Mouse (Mus musculus) CH12.LX (cell line): ENCODE measurements around the gene Sv2b. TPM values are rescaled to one million over a fixed set of nuclear protein-coding genes. Genes with fewer than 3 reads are reported as not detected.
A peak's percentile ranks its signal among the peaks of the same experiment; 100 is the strongest.

Experiments used
- DNase-seq: peaks from one replicate; pipeline ENCODE4 v3.0.0-alpha.2; 2013; ENCODE audit errors: extremely low read depth
- H3K27ac ChIP-seq: 2 replicates; pipeline ENCODE4 v1.5.1; 2012; ENCODE audit warnings: low read depth, mild to moderate bottlenecking, control low read depth, moderate library complexity; ENCODE audit not compliant: insufficient read depth
- H3K27me3 ChIP-seq: replicated peaks from 2 replicates; pipeline ENCODE3; 2012; ENCODE audit warnings: inconsistent platforms
- H3K36me3 ChIP-seq, 2 experiments: replicated peaks in 1 of 2; 2 replicates each; pipeline versions ENCODE3 to v1.6.1; 2012; ENCODE audit warnings: inconsistent platforms in 1 of 2, low read length in 1 of 2, mild to moderate bottlenecking in 1 of 2, mixed read lengths in 1 of 2, moderate library complexity in 1 of 2; ENCODE audit not compliant: control insufficient read depth in 1 of 2, insufficient read depth in 1 of 2
- H3K4me1 ChIP-seq, 2 experiments: 2 replicates each; pipeline ENCODE4 v1.6.1; 2012; ENCODE audit warnings: inconsistent platforms in 1 of 2, moderate library complexity in 1 of 2; ENCODE audit not compliant: insufficient read depth in 2 of 2, control insufficient read depth in 1 of 2
- H3K4me2 ChIP-seq: 2 replicates; pipeline ENCODE4 v1.6.1; 2012; ENCODE audit warnings: low read depth, mild to moderate bottlenecking, control low read depth; ENCODE audit not compliant: poor library complexity, insufficient read depth, severe bottlenecking
- H3K4me3 ChIP-seq, 3 experiments: fragments of 150-350 bp in 1 of 3; sonication (generic) in 1 of 3; replicated peaks in 1 of 3; 2 replicates each; pipeline versions ENCODE3 to v1.5.1; 2011 to 2012; ENCODE audit warnings: low read depth in 2 of 3, low read length in 2 of 3, mild to moderate bottlenecking in 2 of 3, moderate library complexity in 2 of 3, control low read depth in 1 of 3, improper control_type of control experiment in 1 of 3, inconsistent platforms in 1 of 3, mixed read lengths in 1 of 3; ENCODE audit not compliant: poor library complexity in 1 of 3
- H3K79me2 ChIP-seq: replicated peaks from 2 replicates; pipeline ENCODE4 v1.6.1; 2012; ENCODE audit warnings: mild to moderate bottlenecking, moderate library complexity; ENCODE audit not compliant: control insufficient read depth, poor library complexity, insufficient read depth, severe bottlenecking; ENCODE audit errors: extremely low read depth
- H3K9ac ChIP-seq: 2 replicates; pipeline ENCODE4 v1.6.1; 2012; ENCODE audit warnings: low read depth, mild to moderate bottlenecking, control low read depth, moderate library complexity; ENCODE audit not compliant: insufficient read depth
- H3K9me3 ChIP-seq: replicated peaks from 2 replicates; pipeline ENCODE3; 2012; ENCODE audit warnings: low read length, inconsistent platforms, mixed read lengths
- BHLHE40 ChIP-seq: IDR thresholded peaks from 2 replicates; pipeline ENCODE4 v1.6.1; 2011; ENCODE audit warnings: mild to moderate bottlenecking, low read depth, low read length, improper control_type of control experiment
- CHD1 ChIP-seq: IDR thresholded peaks from 2 replicates; pipeline ENCODE4 v1.6.1; 2012; ENCODE audit warnings: low read depth, low read length, improper control_type of control experiment, inconsistent platforms
- CHD2 ChIP-seq: IDR thresholded peaks from 2 replicates; pipeline ENCODE4 v1.6.1; 2011; ENCODE audit warnings: low read length, improper control_type of control experiment
- CTCF ChIP-seq, 2 experiments: IDR thresholded peaks in 1 of 2; conservative IDR thresholded peaks in 1 of 2; 2 replicates each; pipeline ENCODE4 v1.5.1; 2011 to 2012; ENCODE audit warnings: low read depth in 2 of 2, low read length in 2 of 2, improper control_type of control experiment in 1 of 2, inconsistent platforms in 1 of 2, mild to moderate bottlenecking in 1 of 2, moderate library complexity in 1 of 2
- E2F4 ChIP-seq: IDR thresholded peaks from 2 replicates; pipeline ENCODE4 v1.6.1; 2011; ENCODE audit warnings: low read depth, low read length, improper control_type of control experiment; ENCODE audit not compliant: insufficient replicate concordance
- ELF1 ChIP-seq: IDR thresholded peaks from 2 replicates; pipeline ENCODE4 v1.6.1; 2014; ENCODE audit warnings: low read depth, mild to moderate bottlenecking, inconsistent platforms, low read length, improper control_type of control experiment
- EP300 ChIP-seq: IDR thresholded peaks from 2 replicates; pipeline ENCODE4 v1.6.1; 2011; ENCODE audit warnings: low read length, improper control_type of control experiment
- GABPA ChIP-seq: IDR thresholded peaks from 2 replicates; pipeline ENCODE4 v1.6.1; 2012; ENCODE audit warnings: low read depth, low read length, improper control_type of control experiment, inconsistent platforms; ENCODE audit not compliant: insufficient replicate concordance
- HCFC1 ChIP-seq: IDR thresholded peaks from 2 replicates; pipeline ENCODE4 v1.6.1; 2012; ENCODE audit warnings: low read depth, mild to moderate bottlenecking, inconsistent platforms, low read length, improper control_type of control experiment
- IRF4 ChIP-seq: IDR thresholded peaks from 2 replicates; pipeline ENCODE4 v1.6.1; 2014; ENCODE audit warnings: low read depth, mild to moderate bottlenecking, inconsistent platforms, low read length, improper control_type of control experiment
- JUN ChIP-seq: IDR thresholded peaks from 2 replicates; pipeline ENCODE4 v1.6.1; 2011; ENCODE audit warnings: low read depth, mild to moderate bottlenecking, low read length, improper control_type of control experiment, moderate library complexity; ENCODE audit not compliant: insufficient read depth
- JUND ChIP-seq: conservative IDR thresholded peaks from 2 replicates; pipeline ENCODE4 v1.6.1; 2011; ENCODE audit warnings: low read depth, low read length, improper control_type of control experiment
- KAT2A ChIP-seq: IDR thresholded peaks from 2 replicates; pipeline ENCODE4 v1.6.1; 2012; ENCODE audit warnings: low read length, improper control_type of control experiment, inconsistent platforms; ENCODE audit not compliant: insufficient replicate concordance
- MAFK ChIP-seq: IDR thresholded peaks from 2 replicates; pipeline ENCODE4 v1.6.1; 2011; ENCODE audit warnings: low read length, improper control_type of control experiment; ENCODE audit not compliant: insufficient replicate concordance
- MAX ChIP-seq: IDR thresholded peaks from 2 replicates; pipeline ENCODE4 v1.6.1; 2011; ENCODE audit warnings: low read length, improper control_type of control experiment
- MAZ ChIP-seq: IDR thresholded peaks from 2 replicates; pipeline ENCODE4 v1.6.1; 2012; ENCODE audit warnings: low read depth, mild to moderate bottlenecking, inconsistent platforms, low read length, improper control_type of control experiment, moderate library complexity
- MXI1 ChIP-seq: IDR thresholded peaks from 2 replicates; pipeline ENCODE4 v1.6.1; 2011; ENCODE audit warnings: mild to moderate bottlenecking, low read depth, low read length, improper control_type of control experiment
- MYC ChIP-seq: IDR thresholded peaks from 2 replicates; pipeline ENCODE4 v1.6.1; 2011; ENCODE audit warnings: low read depth, mild to moderate bottlenecking, improper control_type of control experiment, low read length
- NELFE ChIP-seq: IDR thresholded peaks from 2 replicates; pipeline ENCODE4 v1.6.1; 2011; ENCODE audit warnings: low read depth, low read length, improper control_type of control experiment
- NRF1 ChIP-seq: IDR thresholded peaks from 2 replicates; pipeline ENCODE4 v1.6.1; 2014; ENCODE audit warnings: low read depth, mild to moderate bottlenecking, inconsistent platforms, low read length, improper control_type of control experiment, moderate library complexity
- PAX5 ChIP-seq: IDR thresholded peaks from 2 replicates; pipeline ENCODE4 v1.6.1; 2012; ENCODE audit warnings: low read length, inconsistent platforms, mixed read lengths
- POLR2A ChIP-seq: IDR thresholded peaks from 2 replicates; pipeline ENCODE4 v1.6.1; 2011; ENCODE audit warnings: low read depth, mild to moderate bottlenecking, improper control_type of control experiment, low read length
- POLR2AphosphoS2 ChIP-seq: IDR thresholded peaks from 2 replicates; pipeline ENCODE4 v1.6.1; 2011; ENCODE audit warnings: low read depth, low read length, improper control_type of control experiment
- RAD21 ChIP-seq: IDR thresholded peaks from 2 replicates; pipeline ENCODE4 v1.6.1; 2011; ENCODE audit warnings: low read depth, mild to moderate bottlenecking, low read length, improper control_type of control experiment, moderate library complexity
- RCOR1 ChIP-seq: conservative IDR thresholded peaks from 2 replicates; pipeline ENCODE4 v1.6.1; 2012; ENCODE audit warnings: low read depth, mild to moderate bottlenecking, inconsistent platforms, low read length, improper control_type of control experiment
- SIN3A ChIP-seq: IDR thresholded peaks from 2 replicates; pipeline ENCODE4 v1.6.1; 2012; ENCODE audit warnings: low read length, improper control_type of control experiment, inconsistent platforms
- SMC3 ChIP-seq: IDR thresholded peaks from 2 replicates; pipeline ENCODE4 v1.6.1; 2011; ENCODE audit warnings: low read depth, low read length, improper control_type of control experiment
- TBP ChIP-seq: conservative IDR thresholded peaks from 2 replicates; pipeline ENCODE4 v1.6.1; 2011; ENCODE audit warnings: low read depth, low read length, improper control_type of control experiment
- USF1 ChIP-seq: IDR thresholded peaks from 2 replicates; pipeline ENCODE4 v1.6.1; 2014; ENCODE audit warnings: low read depth, mild to moderate bottlenecking, inconsistent platforms, low read length, improper control_type of control experiment
- USF2 ChIP-seq: conservative IDR thresholded peaks from 2 replicates; pipeline ENCODE4 v1.6.1; 2011; ENCODE audit warnings: low read depth, low read length, improper control_type of control experiment
- ZMIZ1 ChIP-seq: IDR thresholded peaks from 2 replicates; pipeline ENCODE4 v1.6.1; 2012; ENCODE audit warnings: low read depth, mild to moderate bottlenecking, inconsistent platforms, low read length, improper control_type of control experiment
- ZNF384 ChIP-seq: IDR thresholded peaks from 2 replicates; pipeline ENCODE4 v1.6.1; 2012; ENCODE audit warnings: low read depth, low read length, improper control_type of control experiment, inconsistent platforms
- dilution Hi-C: fragments of 300-500 bp; cut with MboI; formaldehyde crosslinking; loops from 2 replicates; pipeline ENCODE4 v1.14.3; 2020; ENCODE audit warnings: low sequenced_read_pairs; ENCODE audit not compliant: extremely low pct_unique_long_range_greater_than_20kb, extremely low pct_ligation_motif_present
- in situ Hi-C: fragments of 300-500 bp; cut with MboI; formaldehyde crosslinking; loops from 3 replicates; pipeline ENCODE4 v1.14.3; 2019; ENCODE audit warnings: low sequenced_read_pairs, low pct_ligation_motif_present, low pct_unique_long_range_greater_than_20kb, mixed read lengths
- polyA plus RNA-seq: library from polyadenylated mRNA; unstranded; fragments of >175 nt; gene quantifications from 2 replicates; pipeline ENCODE4 v1.2.1, GENCODE M21; 2012; ENCODE audit warnings: low read depth; ENCODE audit not compliant: insufficient read length
- total RNA-seq, 2 experiments: library from RNA; depleted of rRNA; stranded (reverse); fragments of 300-350 nt in 1 of 2; fragments of >200 nt in 1 of 2; gene quantifications; 2 replicates each; pipeline ENCODE4 v1.2.3; 2012 to 2014

The Sv2b gene
- total and polyA plus RNA-seq, 3 experiments: 0.04 TPM; not detected in 2

DNA sequence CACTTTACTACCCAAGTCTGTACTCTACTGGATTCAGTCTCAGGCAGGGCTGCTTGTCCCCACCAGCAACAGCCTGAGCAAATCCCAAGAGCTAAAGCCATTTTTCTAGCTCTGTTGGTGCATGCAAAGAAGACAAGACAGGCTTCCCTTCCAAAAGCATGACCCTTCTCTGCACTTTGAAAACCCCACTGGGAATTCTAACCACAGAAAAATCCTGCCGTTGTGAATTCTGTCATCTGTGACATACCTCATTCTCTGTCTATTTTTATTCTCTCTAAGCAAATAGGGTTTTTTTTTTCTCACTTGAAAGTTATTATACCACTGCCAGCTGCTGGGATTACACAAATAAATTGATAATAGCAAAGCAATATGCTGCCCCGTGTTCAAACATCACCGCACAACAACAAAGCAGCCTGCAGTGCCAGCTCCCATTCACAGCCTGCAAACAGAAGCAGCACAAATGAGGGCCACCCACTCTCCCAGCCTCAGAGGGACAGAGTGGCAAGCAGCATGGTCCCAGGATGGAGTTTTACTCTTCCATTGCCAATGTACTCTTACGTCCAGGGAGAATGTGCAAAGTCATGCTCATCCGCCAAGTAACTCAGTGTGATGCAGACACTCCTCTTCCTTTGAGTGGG is 13.7 kb downstream of the Sv2b start (continued):
- no peak for TF ChIP-seq JUND
- no peak for TF ChIP-seq IRF4
- no peak for TF ChIP-seq HCFC1
- no peak for TF ChIP-seq ELF1
- no peak for TF ChIP-seq RCOR1
- TF ChIP-seq POLR2AphosphoS2: no peak
- no peak for TF ChIP-seq MYC
- no peak for TF ChIP-seq JUN
- no peak for TF ChIP-seq NELFE
- no peak for TF ChIP-seq CHD2
- no peak for TF ChIP-seq MAX
- no peak for TF ChIP-seq SIN3A
- no peak for TF ChIP-seq TBP
- no peak for TF ChIP-seq POLR2A
- peak; percentile 43 for TF ChIP-seq EP300
- TF ChIP-seq USF1: no peak
- TF ChIP-seq CTCF (conservative IDR thresholded peaks at IDR 0.05 in 1 of 2, IDR thresholded peaks at IDR 0.05 in 1 of 2; ENCODE audit: low read depth in 2 of 2, low read length in 2 of 2): no peak
- no peak for TF ChIP-seq BHLHE40
- TF ChIP-seq CHD1: no peak
- no peak for TF ChIP-seq SMC3
- no peak for TF ChIP-seq ZMIZ1
- TF ChIP-seq MAZ: no peak

DNA sequence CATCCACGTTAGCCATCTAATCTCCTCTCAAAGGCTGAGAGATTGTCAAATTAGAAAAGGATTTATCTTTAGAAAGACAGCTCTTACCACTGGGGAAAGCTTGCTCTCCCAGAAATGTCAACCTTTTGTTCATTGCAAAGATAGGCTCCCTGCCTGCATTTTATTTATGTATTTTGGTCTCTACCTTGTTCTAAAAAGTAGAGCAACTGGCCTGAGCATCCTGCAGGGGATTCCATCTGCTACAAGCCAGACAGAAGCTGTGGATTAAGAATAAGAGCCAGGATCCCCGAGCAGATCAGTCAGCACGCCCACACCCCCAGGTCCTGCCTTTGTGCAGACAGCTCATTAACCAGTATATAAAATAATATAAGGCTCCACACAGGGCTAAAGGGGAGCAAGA is 16.8 kb downstream of the Sv2b start:
- dilution Hi-C loops (no loop called here), in situ Hi-C loops (no loop called here)
- peaks cover 4% of the 10 kb centered on the region for H3K9me3 ChIP-seq
- H3K9ac ChIP-seq: no peak overlapping the region
- no peaks in the 10 kb centered on the region for H3K27me3 ChIP-seq
- no peak overlapping the region for H3K4me2 ChIP-seq
- TF ChIP-seq MAX (no peak), ZNF384 (no peak), MYC (no peak), ZMIZ1 (no peak), MXI1 (no peak), RAD21 (no peak), MAFK (no peak), E2F4 (no peak), NRF1 (no peak), USF2 (no peak), HCFC1 (no peak), CHD2 (no peak), IRF4 (no peak), KAT2A (no peak), PAX5 (no peak), SIN3A (no peak), GABPA (no peak), TBP (no peak), CTCF (conservative IDR thresholded peaks at IDR 0.05 in 1 of 2, IDR thresholded peaks at IDR 0.05 in 1 of 2; ENCODE audit: low read depth in 2 of 2, low read length in 2 of 2) (no peak)
- no peak overlapping the region for H3K27ac ChIP-seq
- no peaks in the 10 kb centered on the region for H3K79me2 ChIP-seq
- peaks cover 3 to 22% of the 10 kb centered on the region in 2 experiments for H3K4me1 ChIP-seq
- no peaks in the 10 kb centered on the region for H3K36me3 ChIP-seq
- no peak overlapping the region for H3K4me3 ChIP-seq
- no peak for DNase-seq
